Mouse (Mus musculus): ENCODE data around the gene Efr3b.

Efr3b gene

GRCm38 (mm10) chr12:4036157-4036556 is 2.6 kb downstream of the Efr3b start:
- DNase-seq: no peak

GRCm38 (mm10) chr12:4029064-4029463 is 9.7 kb downstream of the Efr3b start:
- no peak for DNase-seq

DNA sequence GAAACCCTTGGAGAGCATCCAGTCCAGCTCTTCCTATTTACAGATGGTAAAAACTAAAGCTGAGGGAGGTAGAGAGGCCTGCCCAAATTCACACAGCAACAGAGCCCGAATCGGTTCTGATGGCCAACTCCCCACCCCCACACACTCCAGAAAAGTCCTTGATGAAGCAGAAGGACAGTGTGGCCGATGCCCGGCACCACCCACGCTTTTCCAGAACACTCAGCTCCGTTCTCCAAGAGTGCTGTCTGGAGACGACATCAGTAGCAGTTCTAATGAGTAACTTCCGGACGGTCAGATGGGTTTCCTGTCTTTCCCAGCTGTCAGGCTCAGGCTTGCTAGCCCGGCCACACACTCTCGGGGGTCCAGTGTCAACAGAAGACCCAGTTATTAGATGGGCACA is 10.2 kb downstream of the Efr3b start:
- no peak for DNase-seq

DNA sequence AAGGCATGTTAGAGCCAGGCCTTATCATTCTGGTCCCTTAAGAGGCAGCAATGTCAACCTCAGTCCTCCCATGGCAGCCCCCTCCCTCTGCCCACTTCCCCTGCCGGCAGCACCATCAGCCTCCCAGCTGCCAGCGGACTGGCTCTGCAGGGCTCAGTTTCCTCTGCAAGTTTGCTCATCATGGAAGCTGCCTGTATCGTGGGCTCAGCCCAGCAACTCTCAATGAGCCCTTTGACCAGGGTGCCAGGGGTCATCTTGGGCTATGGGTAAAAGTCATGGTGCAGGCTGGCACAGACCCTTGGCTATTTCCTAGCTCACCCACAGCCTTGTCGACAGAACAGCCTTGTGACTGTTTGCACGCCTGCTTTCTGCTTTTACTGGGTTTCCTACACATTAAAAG is 14.4 kb downstream of the Efr3b start:
- no peak for DNase-seq

- no peak for DNase-seq
These were observed 15.2 kb downstream of the Efr3b start for GRCm38 (mm10) chr12:4023501-4023900.

DNA sequence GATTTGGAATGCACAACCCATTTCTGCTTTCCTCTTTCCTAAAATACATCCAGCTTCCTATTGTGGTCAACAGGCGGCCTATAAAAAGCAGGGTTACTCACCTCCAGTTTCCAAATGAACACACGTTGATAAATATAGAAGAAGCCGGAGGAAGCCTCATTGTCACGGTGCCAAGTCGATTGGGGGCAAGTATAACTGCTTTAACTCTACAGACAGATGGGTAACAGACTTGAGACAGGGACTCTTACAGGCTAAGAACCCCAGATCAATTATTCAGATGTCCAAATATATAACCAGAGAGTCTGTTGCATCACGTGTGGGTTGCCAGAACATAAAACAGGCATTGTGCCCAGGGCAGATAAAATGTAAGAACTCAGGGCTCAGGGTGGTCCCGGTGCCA is 15.9 kb downstream of the Efr3b start:
- DNase-seq: no peak

- DNase-seq: no peak
These were observed 18.2 kb downstream of the Efr3b start for GRCm38 (mm10) chr12:4020505-4020904.

DNA sequence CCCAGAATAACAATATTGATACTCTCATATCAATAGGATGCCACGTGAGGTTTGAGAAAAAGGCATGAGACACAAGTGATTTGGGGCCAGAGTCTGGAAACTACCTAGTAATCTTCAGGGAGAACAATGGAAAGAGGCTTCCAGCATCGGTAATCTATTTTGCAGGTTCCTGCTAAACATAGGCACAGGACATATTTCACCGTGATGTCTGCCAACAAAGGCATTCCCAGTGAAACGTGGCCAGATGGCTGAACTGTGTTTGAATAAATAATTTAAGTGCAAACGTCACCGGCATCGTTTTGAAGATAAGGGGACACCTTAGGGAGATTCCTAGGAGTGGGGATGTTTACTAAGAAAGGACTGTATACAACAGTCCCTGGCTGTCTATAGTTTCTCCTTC is 22.4 kb downstream of the Efr3b start:
- DNase-seq: no peak

DNA sequence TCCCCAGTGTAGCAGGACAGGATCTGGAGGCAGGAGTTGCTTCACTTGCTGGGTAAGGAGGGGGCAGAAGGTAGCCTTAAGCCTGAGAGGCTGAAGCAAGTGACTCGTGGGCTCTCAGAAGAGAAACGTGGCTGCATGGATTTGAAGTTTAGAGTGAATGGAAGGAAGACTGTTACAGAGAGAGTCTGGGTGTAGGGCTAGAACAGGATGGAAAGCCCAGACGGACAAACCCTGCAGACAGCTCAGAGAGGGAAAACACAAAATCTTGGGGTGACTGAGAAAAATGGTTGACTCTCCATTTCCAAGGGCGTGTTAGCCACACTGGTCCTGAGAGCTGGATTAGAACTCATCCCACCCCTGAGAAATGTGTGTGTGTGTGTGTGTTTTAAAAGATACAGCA is 23.0 kb downstream of the Efr3b start:
- no peak for DNase-seq

GRCm38 (mm10) chr12:4015255-4015654 is 23.5 kb downstream of the Efr3b start:
- no peak for DNase-seq

DNA sequence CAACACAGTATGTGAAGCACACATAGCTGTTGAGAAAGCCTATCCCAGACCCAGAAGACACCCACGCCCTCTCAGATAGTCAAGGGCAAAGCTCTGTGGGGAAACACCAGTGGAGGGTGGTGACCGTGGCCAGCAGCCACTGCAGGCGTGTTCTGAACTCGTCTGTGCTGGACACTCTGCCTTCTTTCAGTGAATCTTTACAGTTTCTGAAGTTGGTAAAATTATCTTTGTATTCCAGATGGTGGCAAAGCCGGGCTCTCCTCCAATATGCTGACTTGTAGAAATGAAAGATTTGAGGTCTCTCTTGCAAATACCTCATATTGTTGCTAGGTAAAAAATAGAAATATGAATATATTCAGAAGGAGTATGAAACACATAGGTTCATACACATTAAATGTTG is 27.0 kb downstream of the Efr3b start:
- no peak for DNase-seq

- DNase-seq: no peak
These were observed 27.4 kb downstream of the Efr3b start for GRCm38 (mm10) chr12:4011301-4011700.

DNA sequence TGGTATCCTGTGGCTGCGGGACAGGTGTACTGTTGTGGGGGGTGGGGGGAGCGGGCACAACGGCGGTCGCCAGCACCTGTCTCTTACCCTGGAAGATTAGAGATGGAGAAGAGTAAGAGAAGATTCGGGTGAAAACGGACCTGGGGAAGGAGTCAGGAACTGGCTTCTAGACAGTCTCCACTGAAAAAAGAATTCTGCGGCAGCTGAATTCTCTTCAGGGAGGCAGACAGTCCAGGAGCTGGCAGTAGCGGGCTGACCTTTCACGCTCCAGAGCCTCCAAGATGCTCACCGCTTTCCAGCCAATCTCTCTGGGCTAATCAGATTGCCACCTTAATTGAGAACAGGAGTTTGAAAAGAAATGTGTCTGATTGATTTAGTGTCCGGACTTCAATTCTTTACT is 30.0 kb downstream of the Efr3b start:
- no peak for DNase-seq

DNA sequence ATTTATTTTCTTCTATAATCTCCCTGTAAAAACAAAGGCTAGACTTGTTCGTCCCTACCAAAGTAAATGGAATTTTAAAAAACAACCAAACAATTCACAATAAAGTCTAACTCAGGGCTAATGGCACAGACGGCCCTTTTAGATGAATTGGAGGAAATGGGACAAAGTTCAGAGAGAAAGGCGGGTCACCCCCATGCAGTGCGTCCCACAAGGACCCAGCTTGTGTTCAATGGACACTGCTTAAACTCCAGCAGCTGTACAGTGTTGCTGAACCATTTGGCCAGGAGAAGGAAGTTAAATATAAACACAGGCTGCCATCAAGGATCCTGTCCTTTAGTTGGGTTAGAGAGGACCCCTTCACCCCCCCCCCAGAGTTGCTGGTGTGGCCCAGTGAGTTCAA is 30.9 kb downstream of the Efr3b start:
- DNase-seq: no peak

- no peak for DNase-seq
These were observed 31.5 kb downstream of the Efr3b start for GRCm38 (mm10) chr12:4007181-4007580.

DNA sequence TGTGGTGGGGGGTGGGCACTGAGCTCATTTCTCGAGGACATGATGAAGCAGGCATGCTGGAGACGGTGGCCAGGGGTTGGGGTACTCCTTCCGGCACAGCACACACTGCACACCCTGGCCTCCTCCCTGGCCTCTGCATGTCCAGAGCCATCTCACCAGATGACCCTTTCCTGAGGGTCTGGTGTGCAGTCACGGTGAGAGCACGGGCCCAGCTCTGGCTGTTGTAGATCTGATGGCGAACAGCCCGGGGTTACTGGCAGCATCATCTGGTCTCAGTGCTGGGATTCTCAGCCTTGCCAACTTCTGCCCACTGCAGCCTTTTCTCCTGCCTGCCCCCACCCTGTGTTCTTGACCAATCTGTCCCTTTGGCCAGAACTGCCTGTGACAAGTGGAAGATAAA is 32.6 kb downstream of the Efr3b start:
- no peak for DNase-seq

DNA sequence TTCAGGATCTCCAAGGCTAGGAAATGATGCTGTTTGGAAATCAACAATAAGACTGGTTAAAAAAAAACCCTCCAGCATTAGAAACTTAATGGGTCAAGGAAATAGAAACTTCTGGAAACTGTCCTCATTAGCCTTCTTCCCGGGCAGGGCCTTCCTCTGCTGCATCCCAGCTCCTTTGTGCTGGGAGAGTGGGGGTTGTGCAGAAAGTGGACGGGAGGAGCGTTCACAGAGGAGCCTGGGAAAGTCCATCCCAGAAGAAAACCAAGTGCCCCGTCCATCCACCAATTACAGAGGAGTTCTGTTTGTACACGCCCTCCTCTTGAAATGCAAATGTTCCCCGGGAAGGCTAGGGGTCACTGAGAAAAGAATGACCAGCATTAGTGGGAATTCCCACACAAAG is 34.1 kb downstream of the Efr3b start:
- no peak for DNase-seq

DNA sequence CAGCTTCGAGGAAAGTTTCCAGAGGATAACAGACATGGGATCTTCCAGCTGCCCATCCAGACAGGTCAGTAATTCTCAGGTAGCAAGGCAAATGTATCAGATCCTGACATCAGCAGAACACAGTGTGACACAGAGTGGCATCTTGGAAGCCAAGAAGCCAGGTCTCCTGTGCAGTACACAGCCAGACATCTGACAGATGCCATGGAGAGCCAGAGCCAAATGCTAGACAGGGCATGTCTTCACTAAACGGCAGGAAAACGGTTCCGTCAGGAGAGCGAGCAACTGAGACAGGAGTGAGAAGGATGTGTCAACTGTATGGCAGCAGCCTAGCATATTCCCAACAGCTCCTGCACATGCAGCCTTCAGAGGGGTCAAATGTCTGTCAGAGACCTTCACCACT is 38.3 kb downstream of the Efr3b start:
- DNase-seq: no peak

GRCm38 (mm10) chr12:3996749-3997148 is 42.0 kb downstream of the Efr3b start:
- no peak for DNase-seq

GRCm38 (mm10) chr12:3991047-3991446 is 47.7 kb downstream of the Efr3b start:
- DNase-seq: no peak

DNA sequence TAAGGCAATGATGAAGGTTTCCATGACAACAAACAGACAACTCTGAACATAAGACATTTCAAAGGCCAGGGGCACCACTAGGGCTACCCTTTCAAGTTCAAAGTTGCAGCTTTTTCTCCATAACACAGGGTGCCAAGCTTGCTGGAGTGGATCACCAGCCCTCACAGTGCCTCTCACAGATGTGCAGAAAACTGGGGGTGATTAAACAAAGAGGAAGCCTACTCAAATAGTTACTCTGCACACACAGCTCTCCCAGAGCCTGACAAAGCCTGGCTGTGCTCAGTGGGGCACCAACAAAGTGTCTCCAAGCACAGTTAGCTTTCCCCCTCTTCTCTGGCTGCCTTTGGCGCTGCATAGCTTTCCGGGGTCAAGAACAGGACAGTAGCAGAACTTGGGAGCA is 48.8 kb downstream of the Efr3b start:
- DNase-seq: no peak

DNA sequence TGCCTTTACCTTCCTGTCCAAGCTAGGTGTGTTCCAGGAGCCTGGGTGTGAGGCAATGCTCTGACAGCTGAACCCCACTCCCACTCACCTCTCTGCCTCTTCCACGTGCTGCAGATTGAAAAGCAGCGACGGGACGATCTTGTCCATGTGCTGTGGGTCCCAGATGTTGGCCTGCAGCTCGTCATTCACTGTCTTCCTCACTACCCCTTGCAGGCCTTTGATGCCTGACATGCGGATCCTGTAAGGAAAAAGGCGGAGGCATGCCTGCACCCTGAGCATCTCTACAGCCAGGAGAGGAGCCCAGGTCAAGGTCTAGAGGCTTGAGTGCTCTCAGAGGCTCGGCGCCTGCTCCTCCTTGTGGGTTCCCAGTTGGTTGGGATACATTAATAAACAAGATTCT is 54.3 kb downstream of the Efr3b start:
- no peak for DNase-seq

DNA sequence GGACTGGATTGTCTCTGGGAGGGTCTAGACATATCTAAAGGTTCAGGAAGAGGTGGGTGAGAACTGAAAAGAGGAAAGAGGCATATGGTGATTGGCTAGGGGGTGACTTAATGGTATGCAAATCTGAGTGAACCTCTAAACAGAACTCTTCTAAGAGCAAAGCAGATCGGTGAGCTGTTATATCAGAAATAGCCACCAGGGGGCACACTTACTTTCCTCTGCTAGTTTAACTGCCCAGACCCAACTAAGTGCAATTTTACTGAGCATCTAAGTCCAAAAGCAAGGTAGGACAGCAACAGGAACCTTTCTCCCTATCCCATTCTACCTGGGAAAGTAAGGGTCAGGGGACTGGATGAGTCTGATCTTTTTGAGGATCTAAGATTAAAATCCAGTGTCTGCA is 55.0 kb downstream of the Efr3b start:
- peak in 1 of 2 experiments; percentile 76 for DNase-seq

DNA sequence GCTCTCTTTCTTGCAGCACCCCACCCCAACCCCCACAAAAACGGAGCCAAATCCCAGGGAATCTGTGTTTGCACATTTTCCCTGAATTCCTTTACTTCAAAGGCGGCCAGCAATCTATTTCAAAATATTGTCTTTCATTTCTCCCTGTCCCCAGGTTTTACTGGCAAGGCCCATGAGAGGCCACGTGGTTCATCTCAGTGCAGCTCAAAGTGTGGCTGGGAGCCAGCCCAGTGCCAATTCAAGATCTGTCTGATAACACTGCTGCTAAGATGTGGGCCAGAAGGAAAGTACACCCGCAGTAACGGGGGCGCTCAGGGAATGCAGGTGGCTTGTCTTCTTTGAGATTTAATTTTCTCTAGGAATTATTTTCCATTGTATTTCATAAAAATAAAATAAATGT is 56.5 kb downstream of the Efr3b start:
- no peak for DNase-seq

- peak; percentile 55 to 60 for DNase-seq
These were observed 57.2 kb downstream of the Efr3b start for GRCm38 (mm10) chr12:3981350-3982131.

Data from spleen, adult 18-20 months (tissue).